Mouse (Mus musculus): Measurements from ENCODE around the gene Map7d1.

Map7d1 gene

DNA sequence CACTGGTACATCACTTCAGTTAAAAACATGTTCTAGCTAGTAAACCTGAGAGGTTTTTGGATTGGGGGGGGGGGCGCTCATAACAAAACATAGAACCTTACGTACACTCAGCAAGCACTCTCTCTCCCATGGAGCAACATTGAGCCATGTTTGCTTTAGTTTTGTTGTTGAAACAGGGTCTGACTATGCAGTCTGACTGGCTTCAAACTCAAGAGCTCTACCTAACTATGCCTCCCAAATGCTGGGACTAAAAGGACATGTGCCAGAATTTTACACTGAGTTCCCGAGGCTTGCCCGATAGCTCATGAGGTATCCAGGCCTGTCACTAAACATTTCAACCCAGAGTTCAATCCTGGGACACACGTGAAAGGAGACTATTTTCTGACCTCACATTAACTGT lies 73.1 kb downstream of the Map7d1 start:
- in situ Hi-C loops (cut with MboI; ENCODE audit: low pct_unique_long_range_greater_than_20kb in 1 of 2, low sequenced_read_pairs in 2 of 2, unreplicated experiment in 1 of 2) = no loop called here

Measured in mouse embryonic stem cell (cell line).